Mouse (Mus musculus) erythroblast, embryonic 14.5 days (primary cell): ENCODE data around the gene Zfp207.
A peak's percentile ranks its signal among the peaks of the same experiment; 100 is the strongest.

Source experiments
- GATA1 ChIP-seq: IDR thresholded peaks from 2 replicates; pipeline ENCODE4 v1.6.1; 2012; ENCODE audit warnings: low read length, inconsistent platforms, mixed read lengths
- TAL1 ChIP-seq: IDR thresholded peaks from 3 replicates; pipeline ENCODE4 v1.6.1; 2012; ENCODE audit warnings: low read length, inconsistent platforms, mixed read lengths

GRCm38 (mm10) chr11:80382626-80383018 is 457 bp upstream of the Zfp207 start:
- TF ChIP-seq TAL1 (no peak), GATA1 (peak; percentile 100)
